ENCODE assay signal across 14 mouse cellular contexts in genomic region chr5:123862374-123863350, GRCm38 (mm10). TPM values are rescaled to one million over a fixed set of nuclear protein-coding genes. Genes with fewer than 3 reads are reported as not detected.
A peak's percentile ranks its signal among the peaks of the same experiment; 100 is the strongest.
DNase-seq lines count a peak whose midpoint lies in the region; ATAC-seq and TF ChIP-seq lines count a peak whose summit lies in the region.
"Had no signal": no experiment of that assay in that cellular context is flagged by ENCODE, and none has a peak within 500 bp of the region (broad histone marks: within the 10 kb centered on the region; RNA-seq: fewer than 3 reads in every experiment).

No protein-coding gene starts in this region.

- no peak overlapping the region for H3K27ac ChIP-seq in heart, embryonic 13.5 days (replicated peaks)
- no peak overlapping the region for H3K27ac ChIP-seq in lung, postnatal 0 days (ENCODE audit: low read length)
- H3K27ac ChIP-seq in liver, embryonic 14.5 days: no peak overlapping the region
- H3K27ac ChIP-seq in stomach, embryonic 16.5 days (ENCODE audit: low read length): peak overlapping the region; percentile 66
- H3K27ac ChIP-seq in hindbrain, embryonic 11.5 days (ENCODE audit: low read depth, low read length): no peak overlapping the region
- H3K27ac ChIP-seq: forebrain, embryonic 13.5 days; liver, embryonic 13.5 days had no signal

- no peak for ATAC-seq in heart, embryonic 13.5 days (ENCODE audit: extremely low read depth, insufficient number of reproducible peaks, low FRiP score, low TSS enrichment)
- ATAC-seq in lung, postnatal 0 days: no peak; the same call in 1 of the 2 replicates
- ATAC-seq in liver, embryonic 14.5 days (ENCODE audit: insufficient read depth): no peak
- peak; percentile 51; the same call in 1 of the 2 replicates for ATAC-seq in stomach, embryonic 16.5 days (ENCODE audit: insufficient read depth, low FRiP score)
- no peak for ATAC-seq in hindbrain, embryonic 11.5 days (ENCODE audit: low FRiP score)
- ATAC-seq: forebrain, embryonic 13.5 days had no signal

- no peaks in the 10 kb centered on the region for H3K4me1 ChIP-seq in heart, embryonic 13.5 days
- no peaks in the 10 kb centered on the region for H3K4me1 ChIP-seq in lung, postnatal 0 days (ENCODE audit: insufficient read depth, low read depth, low read length)
- H3K4me1 ChIP-seq in liver, embryonic 14.5 days (replicated peaks; ENCODE audit: control insufficient read depth in 2 of 2, insufficient read depth in 2 of 2, low read length in 1 of 2): peaks cover 0 to 8% of the 10 kb centered on the region in 2 experiments; a peak in 2 of 4 replicates
- H3K4me1 ChIP-seq in stomach, embryonic 16.5 days (ENCODE audit: control insufficient read depth, insufficient read depth, low read length): peaks cover 6% of the 10 kb centered on the region; the same call in 1 of the 2 replicates
- H3K4me1 ChIP-seq in hindbrain, embryonic 11.5 days (replicated peaks; ENCODE audit: control insufficient read depth, insufficient read depth, low read length): no peaks in the 10 kb centered on the region
- H3K4me1 ChIP-seq: forebrain, embryonic 13.5 days had no signal

- H3K9ac ChIP-seq in heart, embryonic 13.5 days: peak overlapping the region; percentile 21; the same call in 1 of the 2 replicates
- H3K9ac ChIP-seq in lung, postnatal 0 days (replicated peaks; ENCODE audit: low read depth): no peak overlapping the region
- H3K9ac ChIP-seq in liver, embryonic 14.5 days (replicated peaks): no peak overlapping the region
- peak overlapping the region; percentile 44 for H3K9ac ChIP-seq in stomach, embryonic 16.5 days (ENCODE audit: low read length)
- no peak overlapping the region for H3K9ac ChIP-seq in hindbrain, embryonic 11.5 days (ENCODE audit: low read depth, low read length)
- H3K9ac ChIP-seq: forebrain, embryonic 13.5 days; liver, embryonic 13.5 days had no signal

- H3K4me2 ChIP-seq in heart, embryonic 13.5 days: no peak overlapping the region
- peak overlapping the region; percentile 25 for H3K4me2 ChIP-seq in lung, postnatal 0 days (replicated peaks; ENCODE audit: low read depth, low read length)
- H3K4me2 ChIP-seq in liver, embryonic 14.5 days (ENCODE audit: low read depth): peak overlapping the region; percentile 38
- H3K4me2 ChIP-seq in stomach, embryonic 16.5 days (ENCODE audit: low read depth, low read length): peak overlapping the region; percentile 40
- H3K4me2 ChIP-seq in hindbrain, embryonic 11.5 days (replicated peaks; ENCODE audit: low read depth, low read length): no peak overlapping the region
- H3K4me2 ChIP-seq: forebrain, embryonic 13.5 days; liver, embryonic 13.5 days had no signal

- WGBS in heart, embryonic 13.5 days: 69% methylated on average over 15 of the region's 15 CpGs
- WGBS in lung, postnatal 0 days: 56% methylated on average over 15 of the region's 15 CpGs
- 58% methylated on average over 15 of the region's 15 CpGs for WGBS in liver, embryonic 14.5 days (ENCODE audit: insufficient replicate concordance)
- WGBS in stomach, embryonic 16.5 days: 59% methylated on average over 15 of the region's 15 CpGs
- WGBS in hindbrain, embryonic 11.5 days: 86% methylated on average over 15 of the region's 15 CpGs

- no peaks in the 10 kb centered on the region for H3K36me3 ChIP-seq in heart, embryonic 13.5 days
- no peaks in the 10 kb centered on the region for H3K36me3 ChIP-seq in lung, postnatal 0 days (ENCODE audit: insufficient read depth, low read length)
- no peaks in the 10 kb centered on the region for H3K36me3 ChIP-seq in liver, embryonic 14.5 days (replicated peaks; ENCODE audit: control insufficient read depth, insufficient read depth, low read depth)
- no peaks in the 10 kb centered on the region for H3K36me3 ChIP-seq in stomach, embryonic 16.5 days (ENCODE audit: control insufficient read depth, insufficient read depth, low read length)
- H3K36me3 ChIP-seq in hindbrain, embryonic 11.5 days (ENCODE audit: control insufficient read depth, insufficient read depth, low read length): no peaks in the 10 kb centered on the region
- H3K36me3 ChIP-seq: liver, embryonic 13.5 days had no signal

- H3K4me3 ChIP-seq in heart, embryonic 13.5 days: no peak overlapping the region
- H3K4me3 ChIP-seq in lung, postnatal 0 days (ENCODE audit: low read depth, low read length): no peak overlapping the region
- no peak overlapping the region for H3K4me3 ChIP-seq in liver, embryonic 14.5 days (ENCODE audit: insufficient read depth in 1 of 2, low read depth in 2 of 2, low read length in 2 of 2)
- peak overlapping the region; percentile 25 for H3K4me3 ChIP-seq in stomach, embryonic 16.5 days (replicated peaks; ENCODE audit: low read length)
- H3K4me3 ChIP-seq in hindbrain, embryonic 11.5 days (ENCODE audit: low read depth, low read length): no peak overlapping the region
- H3K4me3 ChIP-seq: forebrain, embryonic 13.5 days; liver, embryonic 13.5 days had no signal

- TF ChIP-seq CTCF in lung, postnatal 0 days (IDR thresholded peaks at IDR 0.05): no peak
- TF ChIP-seq CTCF in liver, embryonic 14.5 days (IDR thresholded peaks at IDR 0.05; ENCODE audit: low read depth): no peak

- no peaks in the 10 kb centered on the region for H3K9me3 ChIP-seq in heart, embryonic 13.5 days
- H3K9me3 ChIP-seq in lung, postnatal 0 days (ENCODE audit: low read length): no peaks in the 10 kb centered on the region
- no peaks in the 10 kb centered on the region for H3K9me3 ChIP-seq in liver, embryonic 14.5 days (ENCODE audit: control insufficient read depth, low read length)
- H3K9me3 ChIP-seq in stomach, embryonic 16.5 days (replicated peaks; ENCODE audit: control insufficient read depth, low read length): no peaks in the 10 kb centered on the region
- no peaks in the 10 kb centered on the region for H3K9me3 ChIP-seq in hindbrain, embryonic 11.5 days (ENCODE audit: control insufficient read depth, low read length)
- H3K9me3 ChIP-seq: forebrain, embryonic 13.5 days; liver, embryonic 13.5 days had no signal

- DNase-seq in heart, postnatal 4 days: no peak
- peak; percentile 60 for DNase-seq in lung, postnatal 0 days (ENCODE audit: low spot score)
- DNase-seq in lung, postnatal 14 days: no peak
- DNase-seq in liver, embryonic 14.5 days (ENCODE audit: low read depth in 3 of 3, low spot score in 3 of 3): no peak
- no peak for DNase-seq in hindbrain, embryonic 11.5 days (ENCODE audit: low spot score)
- no peak for DNase-seq in frontal cortex, postnatal 36 days (ENCODE audit: low spot score in 2 of 2)
- DNase-seq: liver, embryonic 13.5 days; retina, postnatal 1 day; thymus, adult 2 months had no signal

- no peaks in the 10 kb centered on the region; the same call in 1 of the 2 replicates for H3K27me3 ChIP-seq in heart, embryonic 13.5 days (replicated peaks)
- H3K27me3 ChIP-seq in lung, postnatal 0 days (replicated peaks; ENCODE audit: insufficient read depth, low read length): no peaks in the 10 kb centered on the region
- no peaks in the 10 kb centered on the region for H3K27me3 ChIP-seq in liver, embryonic 14.5 days (ENCODE audit: control insufficient read depth, insufficient read depth, low read length)
- no peaks in the 10 kb centered on the region for H3K27me3 ChIP-seq in stomach, embryonic 16.5 days (ENCODE audit: control insufficient read depth, insufficient read depth, low read length)
- no peaks in the 10 kb centered on the region for H3K27me3 ChIP-seq in hindbrain, embryonic 11.5 days (ENCODE audit: control insufficient read depth, insufficient read depth, low read length)
- H3K27me3 ChIP-seq: forebrain, embryonic 13.5 days; liver, embryonic 13.5 days had no signal

- no peak for TF ChIP-seq EP300 in lung, postnatal 0 days (IDR thresholded peaks at IDR 0.05)
- TF ChIP-seq EP300 in liver, embryonic 14.5 days (IDR thresholded peaks at IDR 0.05; ENCODE audit: low read depth): no peak

RNA-seq across cellular contexts. Expression of gene Hcar2, which starts 2.6 kb away (rescaled TPM):
- polyA plus RNA-seq in heart, embryonic 13.5 days (2015; fragmentation: Nextera tagmentation; extraction: Ambion mirVana): 0.09 TPM in 1 of 2 replicates, not detected in the other
- not detected for total RNA-seq in heart, postnatal 4 days (2021)
- polyA plus RNA-seq in lung, postnatal 0 days (2015; fragmentation: Nextera tagmentation; extraction: Ambion mirVana): 3.7 and 5.4 TPM in 2 replicates
- 0.20 and 0.22 TPM in 2 replicates for polyA plus RNA-seq in liver, embryonic 14.5 days (2012; rRNA removed)
- 0.11 and 0.42 TPM in 2 replicates for polyA plus RNA-seq in liver, embryonic 14.5 days (2014; fragmentation: Nextera tagmentation; extraction: Ambion mirVana)
- polyA plus RNA-seq in stomach, embryonic 16.5 days (2015; fragmentation: Nextera tagmentation; extraction: Ambion mirVana): 6.5 and 8.7 TPM in 2 replicates
- polyA plus RNA-seq in hindbrain, embryonic 11.5 days (2014; fragmentation: Nextera tagmentation; extraction: Ambion mirVana): not detected in 2 replicates
- polyA plus RNA-seq: forebrain, embryonic 13.5 days; heart, embryonic 14.5 days; kidney, embryonic 16.5 days had no signal

RNA-seq across cellular contexts. Expression of gene Hcar1, which starts 17.2 kb away (rescaled TPM):
- polyA plus RNA-seq in heart, embryonic 13.5 days (2015; fragmentation: Nextera tagmentation; extraction: Ambion mirVana): 0.10 and 0.20 TPM in 2 replicates
- under 1 TPM; 0.38 to 0.41 TPM for total RNA-seq in heart, postnatal 4 days (2021)
- polyA plus RNA-seq in lung, postnatal 0 days (2015; fragmentation: Nextera tagmentation; extraction: Ambion mirVana): 0.53 and 0.55 TPM in 2 replicates
- 0.06 and 0.08 TPM in 2 replicates for polyA plus RNA-seq in liver, embryonic 14.5 days (2012; rRNA removed)
- 0.08 and 0.10 TPM in 2 replicates for polyA plus RNA-seq in liver, embryonic 14.5 days (2014; fragmentation: Nextera tagmentation; extraction: Ambion mirVana)
- polyA plus RNA-seq in stomach, embryonic 16.5 days (2015; fragmentation: Nextera tagmentation; extraction: Ambion mirVana): 6.1 and 6.3 TPM in 2 replicates
- polyA plus RNA-seq in hindbrain, embryonic 11.5 days (2014; fragmentation: Nextera tagmentation; extraction: Ambion mirVana): 0.04 and 0.12 TPM in 2 replicates

RNA-seq across cellular contexts. Expression of gene Denr, which starts 44.3 kb away (rescaled TPM):
- 81.9 and 97.3 TPM in 2 replicates for polyA plus RNA-seq in heart, embryonic 13.5 days (2015; fragmentation: Nextera tagmentation; extraction: Ambion mirVana)
- 10 to 100 TPM; 56.7 to 61.4 TPM for total RNA-seq in heart, postnatal 4 days (2021)
- 70.7 and 87.3 TPM in 2 replicates for polyA plus RNA-seq in lung, postnatal 0 days (2015; fragmentation: Nextera tagmentation; extraction: Ambion mirVana)
- polyA plus RNA-seq in liver, embryonic 14.5 days (2012; rRNA removed): 8.8 and 17.5 TPM in 2 replicates
- 43.0 and 50.0 TPM in 2 replicates for polyA plus RNA-seq in liver, embryonic 14.5 days (2014; fragmentation: Nextera tagmentation; extraction: Ambion mirVana)
- 117 and 132 TPM in 2 replicates for polyA plus RNA-seq in stomach, embryonic 16.5 days (2015; fragmentation: Nextera tagmentation; extraction: Ambion mirVana)
- polyA plus RNA-seq in hindbrain, embryonic 11.5 days (2014; fragmentation: Nextera tagmentation; extraction: Ambion mirVana): 154 and 172 TPM in 2 replicates

Comparison
In these comparisons a context has a peak if more than half of its experiments do, and no peak if none do; other contexts are left out.
1. H3K4me2 ChIP-seq: peak in lung, postnatal 0 days (single experiment), liver, embryonic 14.5 days (single experiment) and stomach, embryonic 16.5 days (single experiment); none in heart, embryonic 13.5 days (single experiment) and hindbrain, embryonic 11.5 days (single experiment).
2. H3K9ac ChIP-seq: peak in heart, embryonic 13.5 days (single experiment) and stomach, embryonic 16.5 days (single experiment); none in lung, postnatal 0 days (single experiment), liver, embryonic 14.5 days (single experiment) and hindbrain, embryonic 11.5 days (single experiment).